Mouse (Mus musculus): Measurements from ENCODE around the gene Pptc7.

DNA sequence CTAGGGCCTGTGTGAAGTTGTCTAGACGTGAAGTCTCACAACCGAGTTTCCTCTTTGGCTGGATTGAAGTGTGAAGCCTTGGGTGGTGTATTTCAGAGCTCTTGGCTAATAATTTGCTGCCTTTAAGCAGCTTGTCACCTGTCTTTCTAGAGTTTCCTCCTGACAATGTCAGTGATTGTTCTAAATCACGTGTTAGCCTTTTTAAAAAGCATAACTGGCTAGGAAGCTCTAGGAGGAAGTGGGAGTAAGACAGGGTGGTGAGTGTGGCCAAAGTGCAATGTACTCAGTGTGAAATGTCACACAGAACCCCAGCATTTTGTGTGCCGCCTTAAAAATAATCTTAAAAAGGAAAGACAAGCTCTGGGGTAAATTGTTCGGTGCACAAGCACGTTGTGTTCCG is 59.6 kb downstream of the Pptc7 start:
- TF ChIP-seq EP300 (IDR thresholded peaks at IDR 0.05; ENCODE audit: insufficient read depth, low read depth, low read length) = no peak
- TF ChIP-seq CTCF (IDR thresholded peaks at IDR 0.05; ENCODE audit: low read depth, low read length) = no peak
- TF ChIP-seq POLR2A (IDR thresholded peaks at IDR 0.05; ENCODE audit: insufficient read depth, low read length) = no peak

All from ES-Bruce4 (cell line).